Mouse (Mus musculus): Measurements from ENCODE around the gene Ipo7. TPM values are rescaled to one million over a fixed set of nuclear protein-coding genes. Genes with fewer than 3 reads are reported as not detected.

Ipo7 gene
- polyA plus RNA-seq, 1 experiment from 2014 or later: 57.6 TPM

DNA sequence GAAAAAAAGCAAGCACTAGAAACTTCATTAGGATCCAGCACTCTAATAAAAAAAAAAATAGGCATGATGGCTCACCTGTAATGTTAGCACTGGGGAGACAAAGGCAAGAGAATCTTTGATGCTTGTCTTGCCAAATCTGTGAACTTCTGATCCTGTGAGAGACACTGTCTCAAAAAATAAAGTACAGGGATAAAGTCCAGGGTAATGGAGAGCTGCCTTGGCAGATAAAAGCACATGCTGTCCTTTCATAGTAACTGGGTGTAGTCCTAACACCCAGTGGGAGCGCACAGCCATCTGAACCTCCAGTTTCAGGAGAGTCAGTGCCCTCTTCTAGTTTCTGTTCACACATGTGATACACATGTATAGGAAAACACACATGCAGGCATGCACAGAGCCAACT, 26.8 kb upstream of the Ipo7 start:
- 90% methylated on average over 1 of the region's 1 CpGs for WGBS
- Histone ChIP-seq H3K27ac (ENCODE audit: low read length) (no peak overlapping the region), H3K36me3 (ENCODE audit: control insufficient read depth, insufficient read depth) (no peaks in the 10 kb centered on the region), H3K4me1 (replicated peaks; ENCODE audit: control insufficient read depth, insufficient read depth, low read length) (peaks cover 4% of the 10 kb centered on the region; the same call in 1 of the 2 replicates), H3K4me3 (replicated peaks; ENCODE audit: low read length) (no peak overlapping the region), H3K4me2 (ENCODE audit: low read length) (no peak overlapping the region), H3K9ac (replicated peaks; ENCODE audit: low read depth, low read length) (no peak overlapping the region), H3K27me3 (replicated peaks; ENCODE audit: control insufficient read depth, insufficient read depth, low read length) (no peaks in the 10 kb centered on the region), H3K9me3 (ENCODE audit: control insufficient read depth, low read length) (no peaks in the 10 kb centered on the region)
- no peak for ATAC-seq

- peak; percentile 52; the same call in 1 of the 2 replicates for ATAC-seq
- Histone ChIP-seq H3K4me1 (replicated peaks; ENCODE audit: control insufficient read depth, insufficient read depth, low read length) (peaks cover 4% of the 10 kb centered on the region; the same call in 1 of the 2 replicates), H3K36me3 (ENCODE audit: control insufficient read depth, insufficient read depth) (no peaks in the 10 kb centered on the region), H3K9me3 (ENCODE audit: control insufficient read depth, low read length) (no peaks in the 10 kb centered on the region), H3K4me3 (replicated peaks; ENCODE audit: low read length) (no peak overlapping the region), H3K4me2 (ENCODE audit: low read length) (no peak overlapping the region), H3K9ac (replicated peaks; ENCODE audit: low read depth, low read length) (no peak overlapping the region), H3K27me3 (replicated peaks; ENCODE audit: control insufficient read depth, insufficient read depth, low read length) (no peaks in the 10 kb centered on the region), H3K27ac (ENCODE audit: low read length) (no peak overlapping the region)
- 60% methylated on average over 2 of the region's 2 CpGs for WGBS
Observed at GRCm38 (mm10) chr7:109993157-109993959, 24.7 kb upstream of the Ipo7 start.

DNA sequence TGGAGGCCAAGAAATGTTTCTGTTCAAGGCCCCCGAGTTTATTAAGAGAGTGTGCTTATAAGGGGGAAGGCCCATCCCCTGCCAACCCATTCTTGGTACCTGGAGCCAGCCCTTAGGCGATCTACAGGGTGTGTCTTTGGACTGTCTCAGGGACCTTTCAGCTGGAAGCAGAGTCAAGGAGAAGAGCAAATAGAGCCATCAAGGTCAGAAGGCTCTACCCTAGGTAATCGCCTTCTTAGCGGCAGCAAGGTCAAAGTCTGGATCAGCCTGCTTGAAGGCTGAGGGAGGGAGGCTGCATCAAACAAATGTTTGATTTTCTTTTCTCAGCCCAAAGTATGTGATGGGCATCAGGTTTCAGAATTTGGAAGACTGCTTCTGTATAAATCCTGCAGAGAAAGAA, 19.7 kb upstream of the Ipo7 start:
- no peak overlapping the region for H3K27ac ChIP-seq (ENCODE audit: low read length)
- H3K27me3 ChIP-seq (replicated peaks; ENCODE audit: control insufficient read depth, insufficient read depth, low read length): no peaks in the 10 kb centered on the region; the same call in 1 of the 2 replicates
- H3K4me1 ChIP-seq (replicated peaks; ENCODE audit: control insufficient read depth, insufficient read depth, low read length): peaks cover 5% of the 10 kb centered on the region; the same call in 1 of the 2 replicates
- no peaks in the 10 kb centered on the region for H3K36me3 ChIP-seq (ENCODE audit: control insufficient read depth, insufficient read depth)
- no peak overlapping the region for H3K4me3 ChIP-seq (replicated peaks; ENCODE audit: low read length)
- no peaks in the 10 kb centered on the region for H3K9me3 ChIP-seq (ENCODE audit: control insufficient read depth, low read length)
- WGBS: 91% methylated on average over 4 of the region's 4 CpGs
- H3K9ac ChIP-seq (replicated peaks; ENCODE audit: low read depth, low read length): no peak overlapping the region
- ATAC-seq: no peak
- no peak overlapping the region for H3K4me2 ChIP-seq (ENCODE audit: low read length)

DNA sequence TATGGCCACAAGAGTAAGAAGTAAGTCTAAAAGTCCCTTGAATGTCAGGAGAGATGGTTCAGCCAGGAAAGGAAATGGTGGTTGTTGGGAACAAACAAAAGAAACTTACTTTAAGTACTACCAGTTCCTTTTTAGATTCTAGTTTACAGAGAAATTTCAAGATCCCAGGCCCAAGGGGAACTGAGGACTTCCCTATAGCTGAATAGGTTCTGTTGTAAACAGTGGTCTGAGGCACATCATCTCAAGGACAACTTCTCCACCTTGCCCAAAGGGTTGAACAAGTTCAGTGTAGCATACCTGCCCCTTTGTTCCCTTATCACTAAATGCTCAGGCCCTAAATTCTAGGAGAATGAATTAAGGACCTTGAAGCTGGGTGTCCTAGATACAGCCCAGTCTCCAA, 16.0 kb upstream of the Ipo7 start:
- no peak overlapping the region for H3K4me2 ChIP-seq (ENCODE audit: low read length)
- H3K36me3 ChIP-seq (ENCODE audit: control insufficient read depth, insufficient read depth): no peaks in the 10 kb centered on the region
- H3K4me3 ChIP-seq (replicated peaks; ENCODE audit: low read length): no peak overlapping the region
- no peaks in the 10 kb centered on the region; the same call in 1 of the 2 replicates for H3K27me3 ChIP-seq (replicated peaks; ENCODE audit: control insufficient read depth, insufficient read depth, low read length)
- H3K27ac ChIP-seq (ENCODE audit: low read length): no peak overlapping the region
- H3K9me3 ChIP-seq (ENCODE audit: control insufficient read depth, low read length): no peaks in the 10 kb centered on the region
- no peak for ATAC-seq
- H3K4me1 ChIP-seq (replicated peaks; ENCODE audit: control insufficient read depth, insufficient read depth, low read length): peaks cover 3% of the 10 kb centered on the region; the same call in 1 of the 2 replicates
- H3K9ac ChIP-seq (replicated peaks; ENCODE audit: low read depth, low read length): no peak overlapping the region

GRCm38 (mm10) chr7:110002968-110003367, 15.1 kb upstream of the Ipo7 start:
- Histone ChIP-seq H3K9ac (replicated peaks; ENCODE audit: low read depth, low read length) (0 out of 2 replicates have a peak overlapping the region, but pooled peaks have one; percentile 32), H3K9me3 (ENCODE audit: control insufficient read depth, low read length) (no peaks in the 10 kb centered on the region), H3K27me3 (replicated peaks; ENCODE audit: control insufficient read depth, insufficient read depth, low read length) (no peaks in the 10 kb centered on the region; the same call in 1 of the 2 replicates), H3K4me3 (replicated peaks; ENCODE audit: low read length) (peak overlapping the region; percentile 9; the same call in 1 of the 2 replicates), H3K4me2 (ENCODE audit: low read length) (peak overlapping the region; percentile 36), H3K4me1 (replicated peaks; ENCODE audit: control insufficient read depth, insufficient read depth, low read length) (peaks cover 3% of the 10 kb centered on the region; the same call in 1 of the 2 replicates), H3K27ac (ENCODE audit: low read length) (no peak overlapping the region), H3K36me3 (ENCODE audit: control insufficient read depth, insufficient read depth) (no peaks in the 10 kb centered on the region)
- ATAC-seq: no peak
- 24% methylated on average over 20 of the region's 20 CpGs for WGBS

- no peaks in the 10 kb centered on the region for H3K36me3 ChIP-seq (ENCODE audit: control insufficient read depth, insufficient read depth)
- no peak overlapping the region for H3K27ac ChIP-seq (ENCODE audit: low read length)
- H3K9ac ChIP-seq (replicated peaks; ENCODE audit: low read depth, low read length): no peak overlapping the region
- H3K4me3 ChIP-seq (replicated peaks; ENCODE audit: low read length): no peak overlapping the region
- H3K27me3 ChIP-seq (replicated peaks; ENCODE audit: control insufficient read depth, insufficient read depth, low read length): no peaks in the 10 kb centered on the region; the same call in 1 of the 2 replicates
- H3K9me3 ChIP-seq (ENCODE audit: control insufficient read depth, low read length): no peaks in the 10 kb centered on the region
- peaks cover 3% of the 10 kb centered on the region; the same call in 1 of the 2 replicates for H3K4me1 ChIP-seq (replicated peaks; ENCODE audit: control insufficient read depth, insufficient read depth, low read length)
- no peak overlapping the region for H3K4me2 ChIP-seq (ENCODE audit: low read length)
- ATAC-seq: no peak
Observed at GRCm38 (mm10) chr7:110005976-110006375, 12.1 kb upstream of the Ipo7 start.

GRCm38 (mm10) chr7:110006471-110007195, 11.4 kb upstream of the Ipo7 start:
- Histone ChIP-seq H3K36me3 (ENCODE audit: control insufficient read depth, insufficient read depth) (no peaks in the 10 kb centered on the region), H3K4me3 (replicated peaks; ENCODE audit: low read length) (no peak overlapping the region), H3K9ac (replicated peaks; ENCODE audit: low read depth, low read length) (no peak overlapping the region), H3K27me3 (replicated peaks; ENCODE audit: control insufficient read depth, insufficient read depth, low read length) (no peaks in the 10 kb centered on the region; the same call in 1 of the 2 replicates), H3K9me3 (ENCODE audit: control insufficient read depth, low read length) (no peaks in the 10 kb centered on the region), H3K27ac (ENCODE audit: low read length) (no peak overlapping the region), H3K4me1 (replicated peaks; ENCODE audit: control insufficient read depth, insufficient read depth, low read length) (peaks cover 3% of the 10 kb centered on the region; the same call in 1 of the 2 replicates), H3K4me2 (ENCODE audit: low read length) (no peak overlapping the region)
- no peak for ATAC-seq
- WGBS: 84% methylated on average over 5 of the region's 5 CpGs

GRCm38 (mm10) chr7:110008513-110008912, 9.6 kb upstream of the Ipo7 start:
- no peak overlapping the region for H3K9ac ChIP-seq (replicated peaks; ENCODE audit: low read depth, low read length)
- H3K27ac ChIP-seq (ENCODE audit: low read length): no peak overlapping the region
- no peaks in the 10 kb centered on the region for H3K27me3 ChIP-seq (replicated peaks; ENCODE audit: control insufficient read depth, insufficient read depth, low read length)
- H3K4me1 ChIP-seq (replicated peaks; ENCODE audit: control insufficient read depth, insufficient read depth, low read length): no peaks in the 10 kb centered on the region
- ATAC-seq: no peak
- H3K36me3 ChIP-seq (ENCODE audit: control insufficient read depth, insufficient read depth): no peaks in the 10 kb centered on the region
- no peak overlapping the region for H3K4me3 ChIP-seq (replicated peaks; ENCODE audit: low read length)
- 97% methylated on average over 1 of the region's 1 CpGs for WGBS
- H3K4me2 ChIP-seq (ENCODE audit: low read length): no peak overlapping the region
- H3K9me3 ChIP-seq (ENCODE audit: control insufficient read depth, low read length): no peaks in the 10 kb centered on the region

DNA sequence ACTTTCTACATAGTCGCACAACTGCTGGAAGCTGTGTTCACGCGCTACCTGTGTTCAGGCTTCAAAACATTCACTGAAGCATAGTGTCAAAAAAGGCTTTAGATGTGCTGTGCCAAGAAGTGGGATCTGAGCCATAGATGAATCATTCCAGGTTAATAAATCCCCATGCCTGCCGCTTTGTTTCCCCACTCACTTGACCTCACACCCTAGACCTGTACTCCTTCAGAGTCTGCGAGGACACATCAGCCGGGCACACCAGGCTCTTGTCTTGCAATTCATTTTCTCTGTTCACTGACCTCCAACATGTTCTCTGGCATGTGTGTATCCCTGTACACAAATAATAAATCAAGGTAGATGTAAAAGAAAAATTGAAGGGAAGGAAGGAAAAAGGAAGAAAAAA, 9.0 kb upstream of the Ipo7 start:
- H3K36me3 ChIP-seq (ENCODE audit: control insufficient read depth, insufficient read depth): no peaks in the 10 kb centered on the region
- H3K4me3 ChIP-seq (replicated peaks; ENCODE audit: low read length): no peak overlapping the region
- H3K4me1 ChIP-seq (replicated peaks; ENCODE audit: control insufficient read depth, insufficient read depth, low read length): no peaks in the 10 kb centered on the region
- no peak overlapping the region for H3K27ac ChIP-seq (ENCODE audit: low read length)
- no peaks in the 10 kb centered on the region for H3K27me3 ChIP-seq (replicated peaks; ENCODE audit: control insufficient read depth, insufficient read depth, low read length)
- WGBS: 88% methylated on average over 6 of the region's 6 CpGs
- H3K4me2 ChIP-seq (ENCODE audit: low read length): no peak overlapping the region
- no peaks in the 10 kb centered on the region for H3K9me3 ChIP-seq (ENCODE audit: control insufficient read depth, low read length)
- no peak for ATAC-seq
- no peak overlapping the region for H3K9ac ChIP-seq (replicated peaks; ENCODE audit: low read depth, low read length)

Data from forebrain, embryonic 16.5 days (tissue).